Comparison of ENCODE assay signal across 10 mouse cellular contexts in genomic region chr8:127923321-127923720, GRCm38 (mm10).
"Had no signal": no experiment of that assay in that cellular context is flagged by ENCODE, and none has a peak within 500 bp of the region (broad histone marks: within the 10 kb centered on the region; RNA-seq: fewer than 3 reads in every experiment).

No protein-coding gene starts in this region.

- DNase-seq: kidney, postnatal 14 days; kidney, postnatal 4 days; liver; lung, adult 18-20 months; lung, postnatal 10 days; lung, postnatal 36 days; retina, postnatal 1 day; right cerebral cortex, postnatal 25 days; spleen, adult 18-20 months; thymus, postnatal 25 days had no signal
